ENCODE assay signal across 12 mouse cellular contexts in genomic region chr1:128016035-128016492, GRCm38 (mm10).
DNase-seq lines count a peak whose midpoint lies in the region; ATAC-seq and TF ChIP-seq lines count a peak whose summit lies in the region.
"Had no signal": no experiment of that assay in that cellular context is flagged by ENCODE, and none has a peak within 500 bp of the region (broad histone marks: within the 10 kb centered on the region; RNA-seq: fewer than 3 reads in every experiment).

No protein-coding gene starts in this region.

- DNase-seq in heart, postnatal 0 days (ENCODE audit: low spot score): peak; percentile 12
- DNase-seq in heart, postnatal 10 days: no peak
- no peak for DNase-seq in neural tube, embryonic 10.5 days (ENCODE audit: extremely low spot score, low spot score)
- no peak for DNase-seq in ovary, postnatal 14 days (ENCODE audit: low spot score)
- DNase-seq: cerebellum, adult 2 months; gastrocnemius, postnatal 25 days; heart, postnatal 36 days; kidney, postnatal 10 days had no signal

- no peak overlapping the region for H3K4me2 ChIP-seq in heart, postnatal 0 days (ENCODE audit: low read depth, low read length)
- no peak overlapping the region for H3K4me2 ChIP-seq in neural tube, embryonic 14.5 days (ENCODE audit: low read depth, low read length)
- H3K4me2 ChIP-seq in kidney, embryonic 15.5 days: no peak overlapping the region

- no peak for TF ChIP-seq EP300 in heart, postnatal 0 days (IDR thresholded peaks at IDR 0.05; ENCODE audit: low read depth)

- no peak for TF ChIP-seq CTCF in heart, postnatal 0 days (IDR thresholded peaks at IDR 0.05; ENCODE audit: low read depth)

- H3K9ac ChIP-seq in heart, postnatal 0 days (replicated peaks; ENCODE audit: low read depth, low read length): no peak overlapping the region
- H3K9ac ChIP-seq in neural tube, embryonic 14.5 days (replicated peaks; ENCODE audit: low read depth, low read length): no peak overlapping the region
- H3K9ac ChIP-seq in kidney, embryonic 15.5 days: no peak overlapping the region

- H3K4me3 ChIP-seq in heart, postnatal 0 days (ENCODE audit: low read depth, low read length): no peak overlapping the region
- H3K4me3 ChIP-seq in neural tube, embryonic 14.5 days (ENCODE audit: low read depth, low read length): no peak overlapping the region
- H3K4me3 ChIP-seq in kidney, embryonic 15.5 days (replicated peaks): no peak overlapping the region

- no peaks in the 10 kb centered on the region for H3K36me3 ChIP-seq in heart, postnatal 0 days (replicated peaks; ENCODE audit: control insufficient read depth, insufficient read depth, low read length)
- no peaks in the 10 kb centered on the region for H3K36me3 ChIP-seq in neural tube, embryonic 14.5 days (ENCODE audit: control insufficient read depth, insufficient read depth, low read length)
- 0 out of 2 replicates have a peak, but pooled peaks cover 3% of the 10 kb centered on the region for H3K36me3 ChIP-seq in kidney, embryonic 15.5 days

- intact Hi-C loops in heart, postnatal 10 days (cut with DNase I): no loop called here

- no peaks in the 10 kb centered on the region for H3K27me3 ChIP-seq in heart, postnatal 0 days (ENCODE audit: control insufficient read depth, insufficient read depth, low read length)
- H3K27me3 ChIP-seq in neural tube, embryonic 14.5 days (ENCODE audit: control insufficient read depth, insufficient read depth, low read length): no peaks in the 10 kb centered on the region
- H3K27me3 ChIP-seq in kidney, embryonic 15.5 days: no peaks in the 10 kb centered on the region

- no peak for ATAC-seq in heart, postnatal 0 days (ENCODE audit: insufficient read depth, low read depth)
- peak; percentile 31; the same call in 1 of the 2 replicates for ATAC-seq in neural tube, embryonic 14.5 days (ENCODE audit: low read depth)
- ATAC-seq in hematopoietic stem cell, adult 5-6 weeks (replicated peaks in 1 of 2; ENCODE audit: insufficient read depth in 1 of 2, low FRiP score in 2 of 2, low TSS enrichment in 1 of 2, low read depth in 1 of 2, poor library complexity in 2 of 2, severe bottlenecking in 2 of 2): peak; percentile 84 to 90
- no peak for ATAC-seq in CD4-positive, CD25-positive, alpha-beta regulatory T cell, adult 4 months
- ATAC-seq in kidney, embryonic 15.5 days (replicated peaks; ENCODE audit: low FRiP score): no peak

- H3K27ac ChIP-seq in heart, postnatal 0 days (ENCODE audit: low read depth): no peak overlapping the region
- no peak overlapping the region for H3K27ac ChIP-seq in neural tube, embryonic 14.5 days (ENCODE audit: low read depth, low read length)
- H3K27ac ChIP-seq in kidney, embryonic 15.5 days: no peak overlapping the region

- H3K9me3 ChIP-seq in heart, postnatal 0 days (replicated peaks; ENCODE audit: control insufficient read depth, low read length): no peaks in the 10 kb centered on the region
- H3K9me3 ChIP-seq in neural tube, embryonic 14.5 days (ENCODE audit: control insufficient read depth, low read length): no peaks in the 10 kb centered on the region
- H3K9me3 ChIP-seq in kidney, embryonic 15.5 days (replicated peaks): no peaks in the 10 kb centered on the region

- WGBS in heart, postnatal 0 days: 51% methylated on average over 6 of the region's 6 CpGs
- WGBS in neural tube, embryonic 14.5 days: 58% methylated on average over 6 of the region's 6 CpGs
- WGBS in kidney, embryonic 15.5 days: 82% methylated on average over 6 of the region's 6 CpGs

- 0 out of 2 replicates have a peak, but pooled peaks cover 4% of the 10 kb centered on the region for H3K4me1 ChIP-seq in heart, postnatal 0 days (ENCODE audit: control insufficient read depth, insufficient read depth)
- H3K4me1 ChIP-seq in neural tube, embryonic 14.5 days (ENCODE audit: control insufficient read depth, insufficient read depth, low read length): no peaks in the 10 kb centered on the region
- no peaks in the 10 kb centered on the region for H3K4me1 ChIP-seq in kidney, embryonic 15.5 days

Comparison
In these comparisons a context has a peak if more than half of its experiments do, and no peak if none do; other contexts are left out.
1. ATAC-seq: peak in neural tube, embryonic 14.5 days (single experiment) and hematopoietic stem cell, adult 5-6 weeks (2 of 2); none in heart, postnatal 0 days (single experiment), CD4-positive, CD25-positive, alpha-beta regulatory T cell, adult 4 months (single experiment) and kidney, embryonic 15.5 days (single experiment).